Mouse (Mus musculus) kidney, embryonic 14.5 days (tissue): ENCODE measurements around the gene Tnrc6c. TPM values are rescaled to one million over a fixed set of nuclear protein-coding genes. Genes with fewer than 3 reads are reported as not detected.
A peak's percentile ranks its signal among the peaks of the same experiment; 100 is the strongest.

Experiments used
- ATAC-seq: fragments of 200-750 bp; cut with Nextera tagmentation; 2 replicates; pipeline ENCODE4 v1.8.0; 2017; ENCODE audit warnings: moderate number of reproducible peaks, mild to moderate bottlenecking, moderate TSS enrichment, moderate library complexity; ENCODE audit not compliant: low FRiP score, low TSS enrichment
- H3K27ac ChIP-seq: fragments of 300-500 bp; sonication (generic); 2 replicates; pipeline ENCODE4 v1.5.1; 2014; ENCODE audit warnings: low read depth, mild to moderate bottlenecking, low read length, moderate library complexity, mixed read lengths
- H3K27me3 ChIP-seq: fragments of 300-500 bp; sonication (generic); 2 replicates; pipeline ENCODE4 v1.6.1; 2014; ENCODE audit warnings: mild to moderate bottlenecking, low read length; ENCODE audit not compliant: control insufficient read depth, insufficient read depth
- H3K36me3 ChIP-seq: fragments of 300-500 bp; sonication (generic); 2 replicates; pipeline ENCODE4 v1.6.1; 2014; ENCODE audit warnings: low read length, mixed read lengths; ENCODE audit not compliant: control insufficient read depth, insufficient read depth
- H3K4me1 ChIP-seq: fragments of 300-500 bp; sonication (generic); 2 replicates; pipeline ENCODE4 v1.6.1; 2014; ENCODE audit warnings: low read length, mixed read lengths; ENCODE audit not compliant: control insufficient read depth, insufficient read depth
- H3K4me2 ChIP-seq: fragments of 300-500 bp; sonication (generic); replicated peaks from 2 replicates; pipeline ENCODE4 v1.6.1; 2014; ENCODE audit warnings: low read depth, mild to moderate bottlenecking, low read length
- H3K4me3 ChIP-seq: fragments of 300-500 bp; sonication (generic); 2 replicates; pipeline ENCODE4 v1.5.1; 2014; ENCODE audit warnings: mild to moderate bottlenecking, low read length
- H3K9ac ChIP-seq: fragments of 300-500 bp; sonication (generic); 2 replicates; pipeline ENCODE4 v1.6.1; 2014; ENCODE audit warnings: low read depth, mild to moderate bottlenecking, low read length, moderate library complexity
- H3K9me3 ChIP-seq: fragments of 300-500 bp; sonication (generic); 2 replicates; pipeline ENCODE4 v1.6.1; 2016; ENCODE audit warnings: low read length; ENCODE audit not compliant: control insufficient read depth
- WGBS: fragments of 180-500 bp; shearing (Covaris S2); extraction: QIAGEN DNeasy Blood & Tissue Kit; methylation state at CpG from one replicate; pipeline ENCODE4 v1.1.7; 2014; 5-methylcytosine and 5-hydroxymethylcytosine counted together
- polyA plus RNA-seq: library from polyadenylated mRNA; unstranded; fragments of >200 nt; fragmentation: Nextera tagmentation; extraction: Ambion mirVana; gene quantifications from 2 replicates; pipeline ENCODE4 v1.2.1, GENCODE M21; 2014

The Tnrc6c gene
- polyA plus RNA-seq, 1 experiment from 2014 or later, result 13.2 TPM

GRCm38 (mm10) chr11:117676649-117677048 is 22.6 kb downstream of the Tnrc6c start:
- peaks cover 2% of the 10 kb centered on the region; the same call in 1 of the 2 replicates for H3K9me3 ChIP-seq
- 13% methylated on average over 2 of the region's 2 CpGs for WGBS
- H3K4me2 ChIP-seq, result no peak overlapping the region
- no peak overlapping the region for H3K4me3 ChIP-seq
- no peaks in the 10 kb centered on the region for H3K27me3 ChIP-seq
- no peak for ATAC-seq
- no peak overlapping the region for H3K9ac ChIP-seq
- H3K27ac ChIP-seq, result no peak overlapping the region
- H3K4me1 ChIP-seq, result peaks cover 6% of the 10 kb centered on the region; the same call in 1 of the 2 replicates
- H3K36me3 ChIP-seq, result no peaks in the 10 kb centered on the region

- Histone ChIP-seq H3K4me3 (no peak overlapping the region), H3K4me2 (no peak overlapping the region), H3K27me3 (no peaks in the 10 kb centered on the region), H3K4me1 (peaks cover 6% of the 10 kb centered on the region; the same call in 1 of the 2 replicates), H3K27ac (no peak overlapping the region), H3K36me3 (no peaks in the 10 kb centered on the region), H3K9me3 (peaks cover 2% of the 10 kb centered on the region; the same call in 1 of the 2 replicates), H3K9ac (no peak overlapping the region)
- ATAC-seq, result no peak
- 79% methylated on average over 3 of the region's 3 CpGs for WGBS
Observed at GRCm38 (mm10) chr11:117677111-117677510, 23.0 kb downstream of the Tnrc6c start.

- WGBS, result 89% methylated on average over 3 of the region's 3 CpGs
- no peaks in the 10 kb centered on the region for H3K27me3 ChIP-seq
- H3K9ac ChIP-seq, result no peak overlapping the region
- H3K9me3 ChIP-seq, result peaks cover 2% of the 10 kb centered on the region; the same call in 1 of the 2 replicates
- H3K36me3 ChIP-seq, result no peaks in the 10 kb centered on the region
- peaks cover 6% of the 10 kb centered on the region; the same call in 1 of the 2 replicates for H3K4me1 ChIP-seq
- no peak for ATAC-seq
- no peak overlapping the region for H3K4me3 ChIP-seq
- H3K4me2 ChIP-seq, result no peak overlapping the region
- H3K27ac ChIP-seq, result no peak overlapping the region
Observed at GRCm38 (mm10) chr11:117677594-117677993, 23.5 kb downstream of the Tnrc6c start.

GRCm38 (mm10) chr11:117678155-117678554 is 24.1 kb downstream of the Tnrc6c start:
- Histone ChIP-seq H3K4me2 (no peak overlapping the region), H3K27ac (no peak overlapping the region), H3K4me1 (peaks cover 6% of the 10 kb centered on the region; the same call in 1 of the 2 replicates), H3K27me3 (no peaks in the 10 kb centered on the region), H3K9me3 (peaks cover 2% of the 10 kb centered on the region; the same call in 1 of the 2 replicates), H3K4me3 (no peak overlapping the region), H3K36me3 (no peaks in the 10 kb centered on the region), H3K9ac (no peak overlapping the region)
- WGBS, result 88% methylated on average over 4 of the region's 4 CpGs
- ATAC-seq, result no peak

GRCm38 (mm10) chr11:117678740-117679139 is 24.7 kb downstream of the Tnrc6c start:
- Histone ChIP-seq H3K4me1 (peaks cover 6% of the 10 kb centered on the region; the same call in 1 of the 2 replicates), H3K4me3 (no peak overlapping the region), H3K9ac (no peak overlapping the region), H3K9me3 (no peaks in the 10 kb centered on the region; the same call in 1 of the 2 replicates), H3K27ac (no peak overlapping the region), H3K27me3 (no peaks in the 10 kb centered on the region), H3K36me3 (no peaks in the 10 kb centered on the region), H3K4me2 (no peak overlapping the region)
- WGBS, result 66% methylated on average over 2 of the region's 2 CpGs
- ATAC-seq, result no peak

- H3K27me3 ChIP-seq, result no peaks in the 10 kb centered on the region
- no peaks in the 10 kb centered on the region for H3K9me3 ChIP-seq
- no peak overlapping the region for H3K4me3 ChIP-seq
- no peak overlapping the region for H3K9ac ChIP-seq
- WGBS, result 53% methylated on average over 5 of the region's 5 CpGs
- no peak overlapping the region for H3K4me2 ChIP-seq
- peaks cover 16% of the 10 kb centered on the region for H3K4me1 ChIP-seq
- no peaks in the 10 kb centered on the region for H3K36me3 ChIP-seq
- H3K27ac ChIP-seq, result no peak overlapping the region
- ATAC-seq, result no peak
Observed at GRCm38 (mm10) chr11:117684640-117685039, 30.6 kb downstream of the Tnrc6c start.

GRCm38 (mm10) chr11:117685461-117685860 is 31.4 kb downstream of the Tnrc6c start:
- 45% methylated on average over 3 of the region's 3 CpGs for WGBS
- H3K4me3 ChIP-seq, result no peak overlapping the region
- no peak overlapping the region for H3K9ac ChIP-seq
- no peak overlapping the region for H3K4me2 ChIP-seq
- no peaks in the 10 kb centered on the region for H3K9me3 ChIP-seq
- peaks cover 16% of the 10 kb centered on the region for H3K4me1 ChIP-seq
- H3K36me3 ChIP-seq, result no peaks in the 10 kb centered on the region
- no peaks in the 10 kb centered on the region for H3K27me3 ChIP-seq
- no peak overlapping the region for H3K27ac ChIP-seq
- ATAC-seq, result peak; percentile 62; the same call in 1 of the 2 replicates

GRCm38 (mm10) chr11:117686021-117686420 is 31.9 kb downstream of the Tnrc6c start:
- H3K9ac ChIP-seq, result no peak overlapping the region
- H3K4me3 ChIP-seq, result no peak overlapping the region
- H3K9me3 ChIP-seq, result no peaks in the 10 kb centered on the region
- H3K4me2 ChIP-seq, result no peak overlapping the region
- no peak overlapping the region for H3K27ac ChIP-seq
- no peak for ATAC-seq
- peaks cover 16% of the 10 kb centered on the region for H3K4me1 ChIP-seq
- 60% methylated on average over 8 of the region's 8 CpGs for WGBS
- H3K36me3 ChIP-seq, result no peaks in the 10 kb centered on the region
- no peaks in the 10 kb centered on the region for H3K27me3 ChIP-seq

GRCm38 (mm10) chr11:117688603-117689002 is 34.5 kb downstream of the Tnrc6c start:
- WGBS, result 42% methylated on average over 2 of the region's 2 CpGs
- Histone ChIP-seq H3K4me1 (peaks cover 16% of the 10 kb centered on the region), H3K27me3 (no peaks in the 10 kb centered on the region), H3K36me3 (no peaks in the 10 kb centered on the region), H3K4me3 (no peak overlapping the region), H3K4me2 (no peak overlapping the region), H3K9ac (no peak overlapping the region), H3K9me3 (no peaks in the 10 kb centered on the region), H3K27ac (no peak overlapping the region)
- ATAC-seq, result peak; percentile 62; the same call in 1 of the 2 replicates
